Mouse (Mus musculus) thymus, adult 2 months (tissue): ENCODE results near the gene Bmpr1a. TPM values are rescaled to one million over a fixed set of nuclear protein-coding genes. Genes with fewer than 3 reads are reported as not detected.

Experiments
- DNase-seq: peaks from one replicate; pipeline ENCODE4 v3.0.0; 2021
- H3K27ac ChIP-seq: fragments of 200-500 bp; 2 replicates; pipeline ENCODE4 v1.5.1; 2012; ENCODE audit warnings: low read length, control low read depth; ENCODE audit not compliant: control insufficient read depth, insufficient read depth
- H3K27me3 ChIP-seq: fragments of 200-500 bp; 2 replicates; pipeline ENCODE4 v1.6.1; 2012; ENCODE audit warnings: mild to moderate bottlenecking, low read length, moderate library complexity, mixed read lengths; ENCODE audit not compliant: control insufficient read depth, insufficient read depth
- H3K36me3 ChIP-seq: fragments of 200-500 bp; 2 replicates; pipeline ENCODE4 v1.6.1; 2012; ENCODE audit warnings: mild to moderate bottlenecking, low read length, moderate library complexity; ENCODE audit not compliant: control insufficient read depth, insufficient read depth
- H3K4me1 ChIP-seq: fragments of 200-500 bp; replicated peaks from 2 replicates; pipeline ENCODE4 v1.6.1; 2012; ENCODE audit warnings: low read length; ENCODE audit not compliant: control insufficient read depth, insufficient read depth
- H3K4me3 ChIP-seq: fragments of 200-500 bp; 2 replicates; pipeline ENCODE4 v1.5.1; 2012; ENCODE audit warnings: mild to moderate bottlenecking, low read length, control low read depth, moderate library complexity; ENCODE audit not compliant: control insufficient read depth, insufficient read depth
- CTCF ChIP-seq: fragments of 200-500 bp; IDR thresholded peaks from 2 replicates; pipeline ENCODE4 v1.5.1; 2012; ENCODE audit warnings: mild to moderate bottlenecking, control low read depth, low read length, moderate library complexity, borderline replicate concordance; ENCODE audit not compliant: control insufficient read depth, poor library complexity, insufficient read depth; ENCODE audit errors: extremely low read depth
- POLR2A ChIP-seq: fragments of 200-500 bp; IDR thresholded peaks from 2 replicates; pipeline ENCODE4 v1.6.1; 2012; ENCODE audit warnings: mild to moderate bottlenecking, low read length, control low read depth, moderate library complexity; ENCODE audit not compliant: control insufficient read depth, poor library complexity, insufficient read depth; ENCODE audit errors: extremely low read depth
- WGBS: fragments of 180-500 bp; shearing (Covaris S2); methylation state at CpG from one replicate; pipeline ENCODE4 v1.1.7; 2018; 5-methylcytosine and 5-hydroxymethylcytosine counted together
- polyA plus RNA-seq: library from polyadenylated mRNA; depleted of rRNA; stranded (reverse); fragments of >200 nt; gene quantifications from 2 replicates; pipeline ENCODE4 v1.2.3, GENCODE M21; 2012

Gene Bmpr1a
- polyA plus RNA-seq, 1 experiment = 3.1 TPM

GRCm38 (mm10) chr14:34397871-34398270 is 105.3 kb downstream of the Bmpr1a start:
- no peak for TF ChIP-seq CTCF
- H3K36me3 ChIP-seq = no peaks in the 10 kb centered on the region
- H3K4me1 ChIP-seq = no peaks in the 10 kb centered on the region
- no peak overlapping the region for H3K4me3 ChIP-seq
- H3K27ac ChIP-seq = no peak overlapping the region
- 96% methylated on average over 5 of the region's 5 CpGs for WGBS
- H3K27me3 ChIP-seq = no peaks in the 10 kb centered on the region
- DNase-seq = no peak

GRCm38 (mm10) chr14:34393295-34393694 is 109.8 kb downstream of the Bmpr1a start:
- no peak for DNase-seq
- no peaks in the 10 kb centered on the region for H3K36me3 ChIP-seq
- no peak for TF ChIP-seq CTCF
- no peak for TF ChIP-seq POLR2A
- no peak overlapping the region for H3K27ac ChIP-seq
- H3K27me3 ChIP-seq = no peaks in the 10 kb centered on the region
- 81% methylated on average over 4 of the region's 4 CpGs for WGBS
- no peak overlapping the region for H3K4me3 ChIP-seq
- no peaks in the 10 kb centered on the region for H3K4me1 ChIP-seq

- no peak for DNase-seq
- Histone ChIP-seq H3K27ac (no peak overlapping the region), H3K27me3 (no peaks in the 10 kb centered on the region), H3K36me3 (no peaks in the 10 kb centered on the region), H3K4me1 (no peaks in the 10 kb centered on the region), H3K4me3 (no peak overlapping the region)
- WGBS = 95% methylated on average over 9 of the region's 9 CpGs
- TF ChIP-seq POLR2A (no peak), CTCF (no peak)
Measured at GRCm38 (mm10) chr14:34382921-34383704, 120.0 kb downstream of the Bmpr1a start.

- no peaks in the 10 kb centered on the region for H3K27me3 ChIP-seq
- 80% methylated on average over 11 of the region's 11 CpGs for whole genome bisulfite sequencing
- no peak overlapping the region for H3K4me3 ChIP-seq
- DNase-seq = no peak
- H3K4me1 ChIP-seq = no peaks in the 10 kb centered on the region
- no peak overlapping the region for H3K27ac ChIP-seq
- no peak for TF ChIP-seq POLR2A
- TF ChIP-seq CTCF = no peak
- no peaks in the 10 kb centered on the region for H3K36me3 ChIP-seq
Measured at GRCm38 (mm10) chr14:34378560-34379331, 124.4 kb downstream of the Bmpr1a start.

GRCm38 (mm10) chr14:34377121-34377520 is 126.0 kb downstream of the Bmpr1a start:
- H3K4me1 ChIP-seq = no peaks in the 10 kb centered on the region
- TF ChIP-seq POLR2A (no peak), CTCF (no peak)
- no peak overlapping the region for H3K27ac ChIP-seq
- no peak overlapping the region for H3K4me3 ChIP-seq
- DNase-seq = no peak
- 70% methylated on average over 4 of the region's 4 CpGs for WGBS
- H3K36me3 ChIP-seq = no peaks in the 10 kb centered on the region
- no peaks in the 10 kb centered on the region for H3K27me3 ChIP-seq

- no peaks in the 10 kb centered on the region for H3K27me3 ChIP-seq
- H3K36me3 ChIP-seq = no peaks in the 10 kb centered on the region
- TF ChIP-seq POLR2A = no peak
- TF ChIP-seq CTCF = no peak
- no peak overlapping the region for H3K27ac ChIP-seq
- no peak for DNase-seq
- no peak overlapping the region for H3K4me3 ChIP-seq
- WGBS = 95% methylated on average over 5 of the region's 5 CpGs
- H3K4me1 ChIP-seq = no peaks in the 10 kb centered on the region
Measured at GRCm38 (mm10) chr14:34375941-34376340, 127.2 kb downstream of the Bmpr1a start.
